Mouse (Mus musculus) G1E-ER4 (cell line): ENCODE data around the gene Mthfd2l. TPM values are rescaled to one million over a fixed set of nuclear protein-coding genes. Genes with fewer than 3 reads are reported as not detected.

Source experiments
- GATA1 ChIP-seq: IDR thresholded peaks from one replicate; pipeline ENCODE4 v1.8.0; 2012; ENCODE audit warnings: low read length, inconsistent platforms
- polyA plus RNA-seq: library from polyadenylated mRNA; stranded (reverse); fragments of >175 nt; gene quantifications from 2 replicates; pipeline ENCODE4 v1.2.3, GENCODE M21; 2012

Gene Mthfd2l
- polyA plus RNA-seq, 1 experiment = 12.9 TPM

- no peak for TF ChIP-seq GATA1
Observed at GRCm38 (mm10) chr5:90908983-90909382, 21.9 kb upstream of the Mthfd2l start.

- TF ChIP-seq GATA1 = no peak
Observed at GRCm38 (mm10) chr5:90919495-90919894, 11.4 kb upstream of the Mthfd2l start.

- no peak for TF ChIP-seq GATA1
Observed at GRCm38 (mm10) chr5:90922958-90923357, 8.0 kb upstream of the Mthfd2l start.

DNA sequence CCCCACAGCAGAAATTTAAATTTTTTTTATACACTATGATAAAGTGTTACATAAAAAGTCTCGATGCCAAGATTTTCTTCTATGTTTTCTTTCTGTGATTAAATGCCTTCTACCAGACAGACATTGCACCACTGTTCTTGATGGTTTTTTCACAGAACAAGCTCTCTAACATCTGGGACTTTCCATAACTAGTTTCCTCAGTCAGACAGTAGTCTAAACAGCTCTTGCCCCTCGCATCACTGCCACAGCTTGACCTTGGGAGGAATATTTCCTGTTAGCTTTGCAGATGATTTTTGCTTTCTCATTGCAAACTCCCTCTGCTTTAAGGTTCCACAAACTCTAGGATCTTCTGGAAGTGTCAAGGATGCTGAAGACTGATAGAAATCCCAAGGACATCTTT, 371 bp upstream of the Mthfd2l start:
- no peak for TF ChIP-seq GATA1

GRCm38 (mm10) chr5:90931911-90932310, 994 bp downstream of the Mthfd2l start:
- TF ChIP-seq GATA1 = no peak

DNA sequence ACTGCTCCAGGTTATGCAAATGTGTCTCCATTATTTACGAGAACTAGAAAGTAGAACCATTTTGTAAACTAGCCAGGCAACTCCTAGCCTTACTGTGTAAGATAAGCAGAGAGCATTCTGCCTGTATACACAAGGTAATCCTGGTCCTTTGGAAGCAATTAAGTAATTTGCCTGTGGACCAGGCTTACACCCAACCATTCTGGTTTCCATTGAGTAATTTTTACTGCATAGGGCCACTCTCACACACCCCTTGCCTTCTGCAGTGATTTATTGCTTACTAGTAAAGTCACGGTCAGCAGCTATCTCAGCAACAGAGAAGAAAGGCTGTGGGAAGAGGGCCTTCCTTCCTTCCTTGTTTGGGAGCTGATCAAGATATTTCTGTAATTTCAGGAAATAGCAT, 5.8 kb downstream of the Mthfd2l start:
- no peak for TF ChIP-seq GATA1

GRCm38 (mm10) chr5:90945453-90945852, 14.5 kb downstream of the Mthfd2l start:
- no peak for TF ChIP-seq GATA1

GRCm38 (mm10) chr5:90949499-90949898, 18.6 kb downstream of the Mthfd2l start:
- TF ChIP-seq GATA1 = no peak

GRCm38 (mm10) chr5:90951475-90951874, 20.6 kb downstream of the Mthfd2l start:
- peak; percentile 37 for TF ChIP-seq GATA1

GRCm38 (mm10) chr5:90952731-90953481, 22.0 kb downstream of the Mthfd2l start:
- TF ChIP-seq GATA1 = no peak

DNA sequence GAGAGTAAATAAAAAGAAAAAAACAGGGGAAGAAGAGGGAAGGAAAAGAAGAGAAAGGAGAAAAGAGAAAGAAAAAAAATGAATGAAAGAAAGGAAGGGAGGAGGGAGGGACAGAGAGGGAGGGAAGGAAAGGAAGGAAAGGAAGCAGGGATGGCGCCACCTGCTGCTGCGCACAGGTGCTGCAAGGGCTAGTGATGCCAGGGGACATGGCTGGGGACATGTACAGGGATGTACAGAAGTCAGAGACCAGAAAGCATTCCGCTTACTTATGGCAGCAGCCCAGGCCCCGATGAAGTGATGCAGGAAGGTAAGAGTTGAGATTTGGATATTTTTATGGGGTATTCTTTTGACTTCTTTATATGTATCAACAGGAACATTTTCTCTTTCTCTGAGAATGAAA, 33.4 kb downstream of the Mthfd2l start:
- TF ChIP-seq GATA1 = no peak

- TF ChIP-seq GATA1 = no peak
Observed at GRCm38 (mm10) chr5:90964764-90965163, 33.8 kb downstream of the Mthfd2l start.

DNA sequence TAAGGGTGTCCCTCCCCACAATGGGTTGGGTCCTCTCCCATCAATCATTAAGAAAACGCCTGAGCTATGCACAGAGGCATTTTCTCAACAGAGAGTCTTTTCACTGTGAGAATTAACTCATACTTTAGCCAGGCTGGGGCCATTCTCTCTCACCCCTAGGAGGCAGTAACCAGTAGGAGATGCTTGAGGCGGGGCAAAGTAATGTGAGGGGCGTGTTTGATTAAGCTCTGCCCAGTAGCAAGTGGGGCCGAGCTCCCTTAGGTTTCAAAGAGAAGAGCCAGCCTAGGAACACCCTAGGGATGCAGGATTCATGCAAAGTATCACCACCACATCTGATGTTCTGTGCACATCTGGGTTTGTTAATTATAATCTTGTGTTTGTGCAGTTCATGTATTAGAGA, 34.5 kb downstream of the Mthfd2l start:
- no peak for TF ChIP-seq GATA1

DNA sequence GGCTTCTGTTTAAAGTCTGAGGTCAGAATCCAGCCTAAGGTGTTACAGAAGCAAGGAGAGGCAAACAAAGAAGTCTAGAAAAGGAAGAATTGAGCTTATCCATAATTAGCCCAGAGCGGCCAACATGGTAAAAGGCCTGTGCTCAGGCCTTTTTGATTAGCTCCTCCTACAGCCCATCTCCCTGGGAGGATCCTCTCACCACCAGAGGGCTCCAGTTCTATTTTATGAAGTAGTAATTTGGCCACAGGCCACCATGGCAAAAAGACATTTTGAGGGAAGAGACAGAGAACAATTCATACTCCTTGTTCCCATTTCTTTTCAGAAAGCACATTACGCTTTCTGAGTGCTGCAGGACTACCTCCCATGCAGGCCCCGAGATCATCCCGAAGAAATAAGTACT, 46.3 kb downstream of the Mthfd2l start:
- TF ChIP-seq GATA1 = no peak

GRCm38 (mm10) chr5:90980297-90980696, 49.4 kb downstream of the Mthfd2l start:
- TF ChIP-seq GATA1 = no peak

- TF ChIP-seq GATA1 = no peak
Observed at GRCm38 (mm10) chr5:90987605-90988004, 56.7 kb downstream of the Mthfd2l start.

- TF ChIP-seq GATA1 = no peak
Observed at GRCm38 (mm10) chr5:90988149-90988548, 57.2 kb downstream of the Mthfd2l start.

DNA sequence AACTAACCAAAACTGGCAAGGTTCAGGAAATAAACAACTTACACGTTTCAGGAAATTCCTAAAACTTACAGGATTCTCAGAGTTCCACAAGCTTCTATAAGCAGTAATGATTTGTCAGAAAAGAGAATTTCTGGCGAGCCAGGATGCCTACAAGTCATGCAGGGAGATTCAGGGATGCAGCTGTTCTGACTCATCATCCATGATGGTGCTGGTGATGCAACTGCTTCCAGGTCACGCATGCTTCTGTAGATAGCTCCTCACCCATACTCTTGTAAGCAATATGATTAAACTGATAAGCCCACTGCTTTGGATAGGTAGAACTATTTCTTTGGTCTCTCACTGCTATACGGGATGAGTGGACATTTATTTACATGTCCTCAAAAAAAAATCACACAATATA, 57.7 kb downstream of the Mthfd2l start:
- no peak for TF ChIP-seq GATA1
